Mouse (Mus musculus) c-Kit-positive CD71-negative TER-119-negative erythroid progenitor cells, embryonic 14.5 days (primary cell): ENCODE results near the gene Ehbp1.

ENCODE experiments used
- DNase-seq: peaks from one replicate; pipeline ENCODE4 v3.0.0-alpha.2; 2013; ENCODE audit warnings: low read depth

Gene Ehbp1

GRCm38 (mm10) chr11:22196776-22197175, 145.3 kb downstream of the Ehbp1 start:
- DNase-seq = no peak

- DNase-seq = no peak
Measured at GRCm38 (mm10) chr11:22194607-22195006, 147.5 kb downstream of the Ehbp1 start.

- no peak for DNase-seq
Measured at GRCm38 (mm10) chr11:22190576-22190975, 151.5 kb downstream of the Ehbp1 start.

GRCm38 (mm10) chr11:22189970-22190369, 152.1 kb downstream of the Ehbp1 start:
- no peak for DNase-seq

GRCm38 (mm10) chr11:22181530-22182501, 160.3 kb downstream of the Ehbp1 start:
- no peak for DNase-seq

- no peak for DNase-seq
Measured at GRCm38 (mm10) chr11:22180146-22180545, 161.9 kb downstream of the Ehbp1 start.

- DNase-seq = no peak
Measured at GRCm38 (mm10) chr11:22178569-22178968, 163.5 kb downstream of the Ehbp1 start.

GRCm38 (mm10) chr11:22174311-22174710, 167.8 kb downstream of the Ehbp1 start:
- DNase-seq = no peak

- DNase-seq = no peak
Measured at GRCm38 (mm10) chr11:22170962-22171638, 171.0 kb downstream of the Ehbp1 start.

GRCm38 (mm10) chr11:22157882-22158281, 184.2 kb downstream of the Ehbp1 start:
- no peak for DNase-seq

GRCm38 (mm10) chr11:22156182-22156581, 185.9 kb downstream of the Ehbp1 start:
- no peak for DNase-seq

- DNase-seq = no peak
Measured at GRCm38 (mm10) chr11:22155366-22156095, 186.6 kb downstream of the Ehbp1 start.

GRCm38 (mm10) chr11:22154501-22155294, 187.4 kb downstream of the Ehbp1 start:
- no peak for DNase-seq

GRCm38 (mm10) chr11:22140737-22141136, 201.4 kb downstream of the Ehbp1 start:
- DNase-seq = no peak

- DNase-seq = no peak
Measured at GRCm38 (mm10) chr11:22138466-22138865, 203.6 kb downstream of the Ehbp1 start.

- DNase-seq = no peak
Measured at GRCm38 (mm10) chr11:22125188-22125587, 216.9 kb downstream of the Ehbp1 start.

GRCm38 (mm10) chr11:22118853-22119252, 223.2 kb downstream of the Ehbp1 start:
- DNase-seq = no peak

- DNase-seq = no peak
Measured at GRCm38 (mm10) chr11:22112161-22112560, 229.9 kb downstream of the Ehbp1 start.

GRCm38 (mm10) chr11:22089346-22089745, 252.7 kb downstream of the Ehbp1 start:
- no peak for DNase-seq

GRCm38 (mm10) chr11:22063352-22063751, 278.7 kb downstream of the Ehbp1 start:
- no peak for DNase-seq

GRCm38 (mm10) chr11:22061660-22062059, 280.4 kb downstream of the Ehbp1 start:
- DNase-seq = no peak

GRCm38 (mm10) chr11:22057538-22057937, 284.6 kb downstream of the Ehbp1 start:
- no peak for DNase-seq
